Mouse (Mus musculus) forebrain, embryonic 14.5 days (tissue): Measurements from ENCODE around the gene Prh1. TPM values are rescaled to one million over a fixed set of nuclear protein-coding genes. Genes with fewer than 3 reads are reported as not detected.
"Not testable (repeated sequence)": the region's sequence is repeated elsewhere in the genome, so short reads cannot be mapped to it uniquely, and the experiment has no call there.

ENCODE experiments used
- ATAC-seq: fragments of 200-750 bp; cut with Nextera tagmentation; 2 replicates; pipeline ENCODE4 v1.8.0; 2017; ENCODE audit warnings: mild to moderate bottlenecking, moderate library complexity
- DNase-seq: peaks from one replicate; pipeline ENCODE4 v3.0.0-alpha.2; 2015; ENCODE audit warnings: low spot score
- H3K27ac ChIP-seq: fragments of 300-500 bp; sonication (generic); 2 replicates; pipeline ENCODE4 v1.5.1; 2014; ENCODE audit warnings: low read depth, mild to moderate bottlenecking, control low read depth, low read length, moderate library complexity
- H3K27me3 ChIP-seq: fragments of 300-500 bp; sonication (generic); replicated peaks from 2 replicates; pipeline ENCODE4 v1.6.1; 2014; ENCODE audit warnings: low read length, control low read depth, mixed read lengths; ENCODE audit not compliant: control insufficient read depth, insufficient read depth
- H3K36me3 ChIP-seq: fragments of 300-500 bp; sonication (generic); 2 replicates; pipeline ENCODE4 v1.6.1; 2014; ENCODE audit warnings: low read length, control low read depth; ENCODE audit not compliant: control insufficient read depth, insufficient read depth
- H3K4me1 ChIP-seq: fragments of 300-500 bp; sonication (generic); 2 replicates; pipeline ENCODE4 v1.6.1; 2014; ENCODE audit warnings: antibody characterized with exemption, low read length, control low read depth; ENCODE audit not compliant: control insufficient read depth, insufficient read depth
- H3K4me2 ChIP-seq: fragments of 300-500 bp; sonication (generic); 2 replicates; pipeline ENCODE4 v1.6.1; 2014; ENCODE audit warnings: mild to moderate bottlenecking, control low read depth, low read length
- H3K4me3 ChIP-seq: fragments of 300-500 bp; sonication (generic); 2 replicates; pipeline ENCODE4 v1.5.1; 2014; ENCODE audit warnings: low read depth, low read length, control low read depth
- H3K9ac ChIP-seq: fragments of 300-500 bp; sonication (generic); 2 replicates; pipeline ENCODE4 v1.6.1; 2014; ENCODE audit warnings: mild to moderate bottlenecking, low read length, control low read depth, moderate library complexity
- H3K9me3 ChIP-seq: fragments of 300-500 bp; sonication (generic); replicated peaks from 2 replicates; pipeline ENCODE4 v1.6.1; 2016; ENCODE audit warnings: low read length, control low read depth, mixed read lengths; ENCODE audit not compliant: control insufficient read depth
- WGBS: fragments of 180-500 bp; shearing (Covaris S2); extraction: QIAGEN DNeasy Blood & Tissue Kit; methylation state at CpG from one replicate; pipeline ENCODE4 v1.1.7; 2014; 5-methylcytosine and 5-hydroxymethylcytosine counted together
- polyA plus RNA-seq: library from polyadenylated mRNA; unstranded; fragments of >200 nt; fragmentation: Nextera tagmentation; extraction: Ambion mirVana; gene quantifications from 2 replicates; pipeline ENCODE4 v1.2.1, GENCODE M21; 2014

Prh1 gene
- not detected in 2 replicates for polyA plus RNA-seq

GRCm38 (mm10) chr6:132569509-132569908 is at the start of gene Prh1:
TSS of gene Prh1 (plus strand) at chr6:132569809.
- H3K36me3 ChIP-seq, ATAC-seq, H3K9me3 ChIP-seq, H3K9ac ChIP-seq, H3K27me3 ChIP-seq, H3K27ac ChIP-seq, H3K4me1 ChIP-seq, DNase-seq, H3K4me3 ChIP-seq, H3K4me2 ChIP-seq: not testable (repeated sequence)
- 73% methylated on average over 1 of the region's 1 CpGs for WGBS

DNA sequence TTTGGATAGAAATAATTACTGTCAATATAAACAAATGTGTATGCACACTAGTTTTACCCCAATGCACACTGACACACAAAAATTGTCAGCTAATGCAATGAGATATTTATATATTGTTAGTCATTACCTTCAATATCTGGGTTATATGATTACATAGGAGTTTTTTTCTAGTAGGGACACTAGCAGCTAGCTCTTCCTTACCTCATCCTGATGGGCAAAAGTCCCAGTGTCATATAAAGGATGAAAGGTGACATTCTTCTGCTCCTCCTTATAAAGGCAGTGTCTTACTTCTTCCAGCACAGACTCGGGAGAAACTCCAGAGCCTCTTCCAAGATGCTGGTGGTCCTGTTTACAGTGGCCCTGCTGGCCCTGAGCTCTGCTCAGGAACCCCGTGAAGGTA is 26.0 kb downstream of the Prh1 start, which contains the start of gene Prp2:
TSS of gene Prp2 (plus strand) at position 301 of the 400 bp plus-strand sequence.
- H3K4me1 ChIP-seq, ATAC-seq, H3K9me3 ChIP-seq, H3K4me2 ChIP-seq, H3K4me3 ChIP-seq, H3K27ac ChIP-seq, H3K27me3 ChIP-seq, DNase-seq, H3K9ac ChIP-seq, H3K36me3 ChIP-seq: not testable (repeated sequence)
- WGBS, result 70% methylated on average over 2 of the region's 2 CpGs

Other genes with a start within 250 kb of the Prh1 start
- not detected in 2 replicates for gene Gm8882, start 205.7 kb upstream of the Prh1 start, polyA plus RNA-seq
- not detected in 2 replicates for gene Prp2, start 26.1 kb downstream of the Prh1 start, polyA plus RNA-seq
- not detected in 2 replicates for gene A630073D07Rik, start 81.7 kb downstream of the Prh1 start, polyA plus RNA-seq
- not detected in 2 replicates for gene Tas2r120, start 87.1 kb downstream of the Prh1 start, polyA plus RNA-seq
- gene Tas2r121, start 131.2 kb downstream of the Prh1 start, polyA plus RNA-seq, result not detected in 2 replicates
- not detected in 2 replicates for gene Tas2r122, start 142.1 kb downstream of the Prh1 start, polyA plus RNA-seq
- gene Tas2r115, start 168.2 kb downstream of the Prh1 start, polyA plus RNA-seq, result not detected in 2 replicates
- not detected in 2 replicates for gene Tas2r124, start 184.9 kb downstream of the Prh1 start, polyA plus RNA-seq
- not detected in 2 replicates for gene Tas2r102, start 192.3 kb downstream of the Prh1 start, polyA plus RNA-seq
- not detected in 2 replicates for gene Tas2r136, start 208.4 kb downstream of the Prh1 start, polyA plus RNA-seq
- gene Tas2r117, start 233.0 kb downstream of the Prh1 start, polyA plus RNA-seq, result not detected in 2 replicates